Mouse (Mus musculus) heart, postnatal 10 days (tissue): ENCODE data around the gene Hras. TPM values are rescaled to one million over a fixed set of nuclear protein-coding genes. Genes with fewer than 3 reads are reported as not detected.

Experiments used
- DNase-seq, 2 experiments: peaks; one replicate each; pipeline ENCODE4 v3.0.0; 2021
- intact Hi-C: fragments of 180-260 bp; cut with DNase I; formaldehyde crosslinking; loops from one replicate; pipeline ENCODE4 v1.15.1; 2025
- total RNA-seq, 2 experiments: library from RNA; stranded (reverse); gene quantifications; 2 replicates each; pipeline ENCODE4 v1.2.3; 2021

Gene Hras
- total RNA-seq, 2 experiments from 2014 or later = 102 to 114 TPM

DNA sequence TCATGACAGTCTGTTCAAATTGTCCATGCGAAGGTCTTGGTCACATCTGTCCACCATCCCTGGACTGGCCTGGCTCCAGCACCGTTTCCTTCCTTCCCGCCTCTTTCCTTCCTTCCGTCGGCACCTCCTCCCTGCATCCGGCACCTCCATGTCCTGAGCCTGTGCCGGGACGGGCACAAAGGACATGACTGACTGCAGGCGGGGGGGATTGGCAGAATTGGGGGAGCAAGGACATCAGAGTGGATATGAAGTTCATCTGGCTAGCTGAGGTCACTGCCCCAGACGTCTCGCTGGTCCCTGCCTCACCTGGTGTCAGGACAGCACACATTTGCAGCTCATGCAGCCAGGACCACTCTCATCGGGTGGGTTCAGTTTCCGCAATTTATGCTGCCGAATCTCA lies 2.8 kb downstream of the Hras start:
- intact Hi-C loops = loop anchor here (5.0 kb wide), 2 partner anchors 244 to 334 kb away; partner anchors contain the start of genes Bet1l, Gm45785 and Ric8a
- DNase-seq = peak in 1 of 2 experiments; percentile 42

- no peak for DNase-seq
- intact Hi-C loops = loop anchor here (5.0 kb wide), 2 partner anchors 243 to 333 kb away; partner anchors contain the start of genes Bet1l, Gm45785 and Ric8a
Observed at GRCm38 (mm10) chr7:141190220-141190619, 3.6 kb downstream of the Hras start.

DNA sequence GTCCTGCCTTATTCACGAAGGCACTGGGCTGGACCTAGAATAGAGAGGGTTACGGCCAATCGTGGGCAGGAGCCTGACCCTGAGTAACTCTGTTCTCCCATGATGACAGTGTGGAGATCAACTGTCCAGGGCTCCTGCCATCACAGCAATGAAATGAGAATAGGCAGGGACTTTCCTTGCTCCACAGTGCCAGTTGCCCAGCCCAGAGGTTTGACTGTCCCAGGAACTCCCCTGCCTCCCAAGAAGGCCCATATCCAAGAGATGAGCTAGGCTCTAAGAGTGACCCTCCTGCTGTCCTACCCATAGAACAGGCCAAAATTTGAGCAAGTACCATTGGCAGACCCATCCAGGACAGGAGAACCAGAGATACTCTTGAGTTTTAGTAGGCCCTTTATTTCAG lies 5.1 kb downstream of the Hras start:
- intact Hi-C loops = no loop called here
- no peak for DNase-seq

- DNase-seq = no peak
- intact Hi-C loops = no loop called here
Observed at GRCm38 (mm10) chr7:141188194-141188593, 5.6 kb downstream of the Hras start.

DNA sequence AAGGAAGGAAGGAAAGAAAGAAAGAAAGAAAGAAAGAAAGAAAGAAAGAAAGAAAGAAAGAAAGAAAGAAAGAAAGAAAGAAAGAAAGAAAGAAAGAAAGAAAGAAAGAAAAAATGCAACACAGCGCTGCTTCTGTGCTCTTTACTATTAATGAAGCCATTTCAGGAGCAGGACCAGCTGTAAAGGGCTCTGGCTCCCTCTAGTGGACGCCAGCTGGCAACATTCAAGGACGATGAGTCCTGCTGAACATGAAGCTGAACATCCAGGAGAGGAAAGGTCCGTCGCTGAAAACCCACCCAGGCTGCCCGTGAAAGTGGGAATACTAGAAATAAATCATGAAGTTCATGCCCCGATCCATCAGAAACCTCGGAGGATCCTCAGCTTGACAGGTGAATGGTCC lies 17.6 kb downstream of the Hras start:
- intact Hi-C loops = loop anchor here (1.0 to 5.0 kb wide), 5 partner anchors 84 to 267 kb away; partner anchors contain the start of genes Gm45717 and Ifitm2
- DNase-seq = peak; percentile 87 to 92

DNA sequence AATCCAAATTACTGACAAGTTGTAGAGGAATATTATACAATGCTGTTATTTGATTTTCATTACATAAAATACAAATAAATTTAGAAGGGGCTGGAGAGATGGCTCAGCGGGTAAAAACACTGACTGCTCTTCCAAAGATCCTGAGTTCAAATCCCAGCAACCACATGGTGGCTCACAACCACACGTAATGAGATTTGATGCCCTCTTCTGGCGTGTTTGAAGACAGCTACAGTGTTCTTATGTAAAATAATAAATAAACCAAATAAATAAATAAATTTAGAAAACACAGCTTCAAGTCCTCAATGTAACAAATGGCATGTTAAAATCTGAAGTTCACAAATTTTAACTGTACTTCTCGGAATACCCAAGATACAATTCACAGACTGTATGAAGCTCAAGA lies 18.7 kb downstream of the Hras start:
- DNase-seq = no peak
- intact Hi-C loops = loop anchor here (2.0 to 5.0 kb wide), 3 partner anchors 103 to 218 kb away; partner anchors contain the start of genes Gm45717 and Ifitm2

DNA sequence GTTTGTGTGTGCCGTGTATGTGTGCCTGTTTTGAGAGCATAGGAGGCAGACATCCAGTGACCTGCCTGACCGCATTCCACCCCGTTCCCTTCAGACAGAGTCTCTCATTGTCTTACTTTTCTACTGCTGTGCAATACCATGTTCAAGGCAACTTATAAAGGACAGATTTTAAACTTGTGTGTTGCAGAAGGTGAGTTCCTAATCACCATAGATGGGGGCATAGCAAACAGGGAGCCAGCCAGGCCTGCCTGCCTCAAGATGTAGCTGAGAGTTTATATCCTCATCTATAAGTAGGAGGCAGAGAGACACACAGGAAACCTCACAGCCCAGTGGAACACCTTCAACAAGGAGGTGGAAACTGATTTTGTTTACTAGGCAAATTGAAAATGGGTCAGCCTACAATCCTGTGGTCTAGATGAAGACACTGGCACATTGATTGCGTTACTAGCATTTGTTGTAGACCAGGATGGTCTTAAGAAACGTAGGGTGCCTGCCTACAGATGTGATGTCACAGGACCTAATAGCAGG lies 20.4 kb downstream of the Hras start:
- DNase-seq = no peak
- intact Hi-C loops = loop anchor here (2.0 to 5.0 kb wide), 2 partner anchors 43 to 316 kb away; partner anchors contain the start of genes Bet1l, Gm45785 and Ric8a

- intact Hi-C loops = loop anchor here (2.0 to 5.0 kb wide), 2 partner anchors 42 to 315 kb away; partner anchors contain the start of genes Bet1l, Gm45785 and Ric8a
- DNase-seq = peak; percentile 94
Observed at GRCm38 (mm10) chr7:141172116-141173006, 21.4 kb downstream of the Hras start, which contains the start of gene Rnh1. Rnh1 (minus strand) TSS chr7:141172857.

DNA sequence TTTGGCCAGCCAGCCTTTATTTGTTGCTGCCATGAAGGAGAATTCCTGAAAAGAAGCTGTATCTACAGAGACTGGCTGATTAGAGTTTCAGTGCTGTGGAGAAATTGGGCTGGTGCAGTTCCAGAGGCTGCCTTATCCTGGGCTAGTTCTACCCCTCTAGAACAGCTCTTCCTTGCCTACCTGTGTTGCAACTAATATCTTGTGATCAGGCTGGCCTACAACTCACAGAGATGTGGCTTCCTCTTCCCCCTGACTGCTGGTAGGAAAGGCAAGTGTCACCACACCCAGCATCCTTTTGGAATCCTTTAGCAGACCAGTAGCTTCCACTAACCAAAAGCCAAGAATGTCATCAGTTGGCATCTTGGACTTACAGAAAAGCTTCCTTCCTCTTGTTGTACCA lies 23.9 kb downstream of the Hras start:
- no peak for DNase-seq
- intact Hi-C loops = loop anchor here (5.0 kb wide), 1 partner anchor 313 kb away; the partner anchor contains the start of genes Bet1l, Gm45785 and Ric8a

DNA sequence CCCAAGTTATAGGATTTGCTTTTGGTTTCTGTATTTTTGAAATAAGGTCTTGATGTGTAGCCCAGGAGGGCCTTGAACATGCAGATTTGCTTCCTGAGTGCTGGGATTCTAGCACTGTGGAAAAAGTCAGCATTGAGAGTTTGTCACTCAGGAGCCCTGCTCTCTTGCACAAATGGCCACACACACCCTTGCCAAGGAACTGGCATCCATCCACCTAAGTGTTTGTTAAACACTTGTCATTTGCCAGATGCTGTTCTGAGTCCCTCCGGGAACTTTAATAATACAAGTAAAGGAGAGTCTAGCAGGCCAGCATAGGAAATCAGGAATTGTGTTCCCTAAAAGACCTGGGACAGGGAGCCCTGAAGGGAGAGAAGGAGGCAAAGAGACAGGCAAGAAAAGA lies 24.5 kb downstream of the Hras start:
- intact Hi-C loops = no loop called here
- no peak for DNase-seq

- peak; percentile 74 for DNase-seq
- intact Hi-C loops = no loop called here
Observed at GRCm38 (mm10) chr7:141168518-141168953, 25.3 kb downstream of the Hras start.

DNA sequence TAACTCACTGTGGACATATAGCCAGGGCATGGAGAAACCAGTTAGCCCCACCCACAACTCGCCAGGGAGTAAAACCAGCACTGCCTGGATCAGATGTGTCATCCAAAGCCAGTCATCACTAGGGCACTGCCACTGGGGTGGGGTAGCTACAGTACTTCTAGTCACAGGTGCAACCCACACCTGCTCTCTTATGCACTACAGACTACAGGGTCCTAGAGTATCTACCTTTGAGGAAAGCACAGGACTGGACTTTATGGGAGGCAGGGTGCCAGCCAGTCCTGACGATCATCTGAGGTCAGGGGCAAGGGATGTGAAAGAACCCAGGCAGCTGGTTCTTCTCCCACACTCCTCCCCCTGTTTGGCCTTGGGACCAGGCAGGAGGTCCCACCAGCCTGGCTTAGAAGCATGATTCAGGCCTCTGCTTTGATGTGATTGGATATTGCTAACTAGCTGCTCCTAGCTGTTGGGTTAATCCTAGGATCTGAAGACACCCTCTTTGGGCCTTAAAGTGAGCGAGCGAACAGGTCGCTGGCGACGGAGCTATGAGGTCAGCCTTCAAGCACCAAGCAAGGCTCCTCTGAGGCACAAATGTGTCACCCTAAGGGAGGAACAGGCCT lies 25.8 kb downstream of the Hras start:
- DNase-seq = peak; percentile 56 to 69
- intact Hi-C loops = no loop called here

GRCm38 (mm10) chr7:141164850-141165249 lies 29.0 kb downstream of the Hras start:
- intact Hi-C loops = no loop called here
- peak; percentile 17 to 25 for DNase-seq

- DNase-seq = no peak
- intact Hi-C loops = no loop called here
Observed at GRCm38 (mm10) chr7:141164397-141164796, 29.4 kb downstream of the Hras start.

DNA sequence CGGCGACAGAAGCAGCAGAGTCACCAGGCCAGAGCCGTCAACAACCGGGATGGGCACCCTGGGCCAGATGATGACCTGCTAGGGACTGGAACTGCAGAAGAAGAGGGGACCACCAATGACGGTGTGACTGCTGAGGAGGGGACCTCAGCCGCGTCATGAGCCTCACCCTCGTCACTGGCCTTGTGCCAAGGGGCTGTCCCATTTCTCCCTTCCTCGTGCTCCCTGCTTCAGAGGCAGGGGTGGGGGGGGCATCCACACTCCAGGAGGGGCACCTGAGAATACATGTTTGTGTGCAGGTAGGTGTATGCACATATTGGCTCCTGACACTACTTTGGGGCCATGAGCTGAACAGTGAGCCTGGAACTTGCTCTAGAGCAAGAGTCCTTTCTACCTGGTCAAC lies 38.4 kb downstream of the Hras start:
- intact Hi-C loops = no loop called here
- DNase-seq = no peak

- intact Hi-C loops = no loop called here
- DNase-seq = no peak
Observed at GRCm38 (mm10) chr7:141148639-141149038, 45.2 kb downstream of the Hras start.

GRCm38 (mm10) chr7:141147044-141147443 lies 46.8 kb downstream of the Hras start:
- no peak for DNase-seq
- intact Hi-C loops = no loop called here

DNA sequence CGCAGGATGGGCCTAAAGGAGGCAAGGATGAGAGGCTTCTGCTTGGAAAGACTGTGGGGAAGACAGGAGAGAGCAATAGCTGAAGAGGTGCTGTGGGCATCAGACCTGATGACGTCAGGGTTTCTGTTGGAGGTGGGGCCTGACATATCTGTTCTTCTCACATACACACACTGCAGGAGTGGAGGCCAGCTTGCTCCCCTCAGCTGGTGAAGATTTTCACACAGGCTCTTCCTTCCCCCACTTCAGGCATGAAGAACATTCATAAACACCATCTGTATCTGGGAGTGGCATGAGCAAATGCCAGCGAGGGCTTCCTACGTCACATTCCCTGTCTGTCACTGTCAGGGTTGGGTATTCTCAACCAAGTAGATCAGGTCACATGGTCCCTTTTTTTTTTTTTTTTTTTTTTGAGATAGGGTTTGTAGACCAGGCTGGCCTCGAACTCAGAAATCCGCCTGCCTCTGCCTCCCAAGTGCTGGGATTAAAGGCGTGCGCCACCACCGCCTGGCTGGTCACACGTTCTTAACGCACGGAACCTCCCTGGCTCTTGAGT lies 47.7 kb downstream of the Hras start:
- intact Hi-C loops = no loop called here
- no peak for DNase-seq

DNA sequence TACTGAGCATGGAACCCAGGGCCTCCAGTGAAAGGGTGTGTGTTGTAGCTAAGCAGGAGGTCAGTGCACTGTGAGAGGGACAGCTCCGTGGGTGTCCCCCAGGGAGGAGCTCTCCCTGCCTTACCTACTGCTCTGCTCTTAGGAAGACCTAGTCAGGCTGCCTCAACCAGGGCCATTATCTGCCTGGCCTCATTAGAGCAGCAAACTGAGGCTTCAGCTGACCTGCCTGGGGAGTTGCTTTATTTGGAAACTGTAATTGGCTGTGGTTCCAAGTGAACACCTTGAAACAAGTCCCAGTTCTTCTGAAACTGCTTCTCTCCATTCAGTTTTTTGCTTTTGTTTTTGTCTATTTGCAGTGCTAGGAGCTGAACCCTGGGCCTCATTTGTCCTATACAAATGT lies 48.4 kb downstream of the Hras start:
- no peak for DNase-seq
- intact Hi-C loops = no loop called here

GRCm38 (mm10) chr7:141144650-141145049 lies 49.2 kb downstream of the Hras start:
- intact Hi-C loops = no loop called here
- DNase-seq = no peak

DNA sequence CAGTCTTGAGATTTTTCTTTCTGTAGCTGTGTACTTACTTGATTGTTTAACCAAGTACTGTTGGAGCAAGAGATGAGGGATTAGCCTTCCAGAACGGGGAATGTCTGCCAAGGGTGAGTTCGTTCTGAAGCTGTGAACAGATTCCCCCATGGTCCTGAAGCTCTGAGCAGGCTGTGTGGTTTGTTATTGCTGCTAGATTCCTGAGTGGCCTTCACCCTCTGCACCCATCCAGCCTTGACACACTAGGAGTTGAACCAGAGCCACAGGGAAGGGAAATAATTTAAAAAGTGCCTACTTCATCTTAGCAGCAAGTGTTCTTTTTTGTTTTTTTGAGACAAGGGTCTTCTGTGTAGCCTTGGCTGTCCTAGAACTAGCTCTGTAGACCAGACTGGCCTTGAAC lies 49.9 kb downstream of the Hras start:
- intact Hi-C loops = no loop called here
- DNase-seq = no peak
